In genomic region chr15:98389796-98390195, GRCm38 (mm10) we compare ENCODE assay signal across 8 mouse cellular contexts. TPM values are rescaled to one million over a fixed set of nuclear protein-coding genes. Genes with fewer than 3 reads are reported as not detected.
DNase-seq lines count a peak whose midpoint lies in the region; ATAC-seq and TF ChIP-seq lines count a peak whose summit lies in the region.

No protein-coding gene starts in this region.

- 0 out of 2 replicates have a peak, but pooled peaks have one; percentile 29 for ATAC-seq in kidney, embryonic 15.5 days (replicated peaks; ENCODE audit: low FRiP score)
- ATAC-seq in limb, embryonic 14.5 days (ENCODE audit: low FRiP score, low read depth) = no peak
- 0 out of 2 replicates have a peak, but pooled peaks have one; percentile 14 for ATAC-seq in neural tube, embryonic 14.5 days (ENCODE audit: low read depth)

- H3K4me2 ChIP-seq in kidney, embryonic 15.5 days = no peak overlapping the region
- H3K4me2 ChIP-seq in limb, embryonic 14.5 days (replicated peaks; ENCODE audit: low read depth, low read length, severe bottlenecking) = no peak overlapping the region
- no peak overlapping the region for H3K4me2 ChIP-seq in neural tube, embryonic 14.5 days (ENCODE audit: low read depth, low read length)

- TF ChIP-seq POLR2A in limb, embryonic 14.5 days (IDR thresholded peaks at IDR 0.05; ENCODE audit: borderline replicate concordance, extremely low read depth, insufficient read depth, insufficient read length) = no peak

- peaks cover 6% of the 10 kb centered on the region for H3K4me1 ChIP-seq in kidney, embryonic 15.5 days
- H3K4me1 ChIP-seq in limb, embryonic 14.5 days (ENCODE audit: control insufficient read depth, insufficient read depth, low read length) = no peaks in the 10 kb centered on the region
- H3K4me1 ChIP-seq in neural tube, embryonic 14.5 days (ENCODE audit: control insufficient read depth, insufficient read depth, low read length) = no peaks in the 10 kb centered on the region

- no peak overlapping the region for H3K27ac ChIP-seq in kidney, embryonic 15.5 days
- H3K27ac ChIP-seq in limb, embryonic 14.5 days (replicated peaks; ENCODE audit: low read depth, low read length) = no peak overlapping the region
- H3K27ac ChIP-seq in neural tube, embryonic 14.5 days (ENCODE audit: low read depth, low read length) = no peak overlapping the region

- WGBS in kidney, embryonic 15.5 days = 31% methylated on average over 7 of the region's 7 CpGs
- WGBS in limb, embryonic 14.5 days = 31% methylated on average over 7 of the region's 7 CpGs
- WGBS in neural tube, embryonic 14.5 days = 33% methylated on average over 7 of the region's 7 CpGs

- H3K36me3 ChIP-seq in kidney, embryonic 15.5 days = no peaks in the 10 kb centered on the region
- no peaks in the 10 kb centered on the region for H3K36me3 ChIP-seq in limb, embryonic 14.5 days (ENCODE audit: control insufficient read depth, insufficient read depth, low read length)
- H3K36me3 ChIP-seq in neural tube, embryonic 14.5 days (ENCODE audit: control insufficient read depth, insufficient read depth, low read length) = no peaks in the 10 kb centered on the region

- peak; percentile 90 for DNase-seq in 3T3-L1 (ENCODE audit: low read depth, low spot score)
- DNase-seq in ZHBTc4 (ENCODE audit: low read depth, low spot score) = peak; percentile 82
- DNase-seq in cerebellum, postnatal 4 days (ENCODE audit: low spot score in 2 of 2) = peak; percentile 52 to 76
- DNase-seq in gastrocnemius, postnatal 4 days (ENCODE audit: low spot score in 2 of 2) = peak; percentile 67 to 80
- DNase-seq in limb, embryonic 14.5 days (ENCODE audit: low spot score) = peak; percentile 64
- DNase-seq in thymus, postnatal 0 days (ENCODE audit: low spot score) = peak; percentile 68

- H3K4me3 ChIP-seq in kidney, embryonic 15.5 days (replicated peaks) = no peak overlapping the region
- no peak overlapping the region for H3K4me3 ChIP-seq in limb, embryonic 14.5 days (replicated peaks; ENCODE audit: low read length)
- no peak overlapping the region for H3K4me3 ChIP-seq in neural tube, embryonic 14.5 days (ENCODE audit: low read depth, low read length)

- no peaks in the 10 kb centered on the region for H3K9me3 ChIP-seq in kidney, embryonic 15.5 days (replicated peaks)
- H3K9me3 ChIP-seq in limb, embryonic 14.5 days (ENCODE audit: control insufficient read depth, low read length) = no peaks in the 10 kb centered on the region
- H3K9me3 ChIP-seq in neural tube, embryonic 14.5 days (ENCODE audit: control insufficient read depth, low read length) = no peaks in the 10 kb centered on the region

- no peaks in the 10 kb centered on the region for H3K27me3 ChIP-seq in kidney, embryonic 15.5 days
- no peaks in the 10 kb centered on the region for H3K27me3 ChIP-seq in limb, embryonic 14.5 days (ENCODE audit: control insufficient read depth, insufficient read depth, low read length)
- no peaks in the 10 kb centered on the region for H3K27me3 ChIP-seq in neural tube, embryonic 14.5 days (ENCODE audit: control insufficient read depth, insufficient read depth, low read length)

- no peak overlapping the region for H3K9ac ChIP-seq in kidney, embryonic 15.5 days
- H3K9ac ChIP-seq in limb, embryonic 14.5 days (ENCODE audit: low read depth, low read length, severe bottlenecking) = no peak overlapping the region
- H3K9ac ChIP-seq in neural tube, embryonic 14.5 days (replicated peaks; ENCODE audit: low read depth, low read length) = no peak overlapping the region

RNA-seq across cellular contexts. Expression of gene Olfr283, which starts 9.1 kb away (rescaled TPM):
- total RNA-seq in gastrocnemius, postnatal 4 days (2021) = not detected
- not detected in 2 replicates for polyA plus RNA-seq in kidney, embryonic 15.5 days (2015; fragmentation: Nextera tagmentation; extraction: Ambion mirVana)
- 0.10 TPM in 1 of 2 replicates, not detected in the other for polyA plus RNA-seq in limb, embryonic 14.5 days (2012; rRNA removed)
- not detected in 2 replicates for polyA plus RNA-seq in limb, embryonic 14.5 days (2014; fragmentation: Nextera tagmentation; extraction: Ambion mirVana)
- not detected in 2 replicates for polyA plus RNA-seq in neural tube, embryonic 14.5 days (2014; fragmentation: Nextera tagmentation; extraction: Ambion mirVana)
- not detected in 2 replicates for polyA plus RNA-seq in thymus, postnatal 0 days (2015; fragmentation: Nextera tagmentation; extraction: Ambion mirVana)

RNA-seq across cellular contexts. Expression of gene Olfr282, which starts 41.2 kb away (rescaled TPM):
- not detected for total RNA-seq in gastrocnemius, postnatal 4 days (2021)
- polyA plus RNA-seq in kidney, embryonic 15.5 days (2015; fragmentation: Nextera tagmentation; extraction: Ambion mirVana) = not detected in 2 replicates
- polyA plus RNA-seq in limb, embryonic 14.5 days (2012; rRNA removed) = not detected in 2 replicates
- not detected in 2 replicates for polyA plus RNA-seq in limb, embryonic 14.5 days (2014; fragmentation: Nextera tagmentation; extraction: Ambion mirVana)
- not detected in 2 replicates for polyA plus RNA-seq in neural tube, embryonic 14.5 days (2014; fragmentation: Nextera tagmentation; extraction: Ambion mirVana)
- polyA plus RNA-seq in thymus, postnatal 0 days (2015; fragmentation: Nextera tagmentation; extraction: Ambion mirVana) = not detected in 2 replicates

RNA-seq across cellular contexts. Expression of gene Olfr284, which starts 49.0 kb away (rescaled TPM):
- not detected for total RNA-seq in gastrocnemius, postnatal 4 days (2021)
- polyA plus RNA-seq in kidney, embryonic 15.5 days (2015; fragmentation: Nextera tagmentation; extraction: Ambion mirVana) = not detected in 2 replicates
- 0.10 TPM in 1 of 2 replicates, not detected in the other for polyA plus RNA-seq in limb, embryonic 14.5 days (2012; rRNA removed)
- polyA plus RNA-seq in limb, embryonic 14.5 days (2014; fragmentation: Nextera tagmentation; extraction: Ambion mirVana) = not detected in 2 replicates
- not detected in 2 replicates for polyA plus RNA-seq in neural tube, embryonic 14.5 days (2014; fragmentation: Nextera tagmentation; extraction: Ambion mirVana)
- polyA plus RNA-seq in thymus, postnatal 0 days (2015; fragmentation: Nextera tagmentation; extraction: Ambion mirVana) = not detected in 2 replicates
